Mouse (Mus musculus) lung, adult 2 months (tissue): ENCODE data around the gene Zfp422.

Experiments used
- CTCF ChIP-seq: fragments of 200-500 bp; IDR thresholded peaks from 2 replicates; pipeline ENCODE4 v1.5.1; 2011; ENCODE audit warnings: mild to moderate bottlenecking, low read length, control low read depth; ENCODE audit not compliant: insufficient read depth
- POLR2A ChIP-seq: fragments of 200-500 bp; IDR thresholded peaks from 2 replicates; pipeline ENCODE4 v1.6.1; 2011; ENCODE audit warnings: low read depth, mild to moderate bottlenecking, control low read depth, low read length, borderline replicate concordance; ENCODE audit errors: extremely low read depth

DNA sequence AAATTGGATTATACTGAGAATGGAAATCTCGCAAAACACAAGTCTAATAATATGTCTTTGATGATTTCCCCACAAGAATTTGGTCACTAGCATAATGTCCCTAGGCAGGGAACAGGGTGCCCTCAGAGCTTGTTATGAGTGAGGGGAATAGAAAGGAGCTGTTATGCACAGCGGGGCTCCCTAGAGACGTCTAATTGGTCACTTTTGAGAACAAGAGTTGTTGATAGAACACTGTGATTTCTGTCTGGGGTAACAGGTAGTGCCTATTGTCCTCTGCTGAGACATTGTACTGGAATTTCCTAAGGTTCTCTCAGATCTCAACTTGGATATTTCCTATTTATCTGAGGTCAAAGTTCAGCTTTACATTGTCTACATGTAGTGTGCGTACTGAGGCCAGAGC lies 44.7 kb downstream of the Zfp422 start, which contains the start of gene Olfr215:
- TF ChIP-seq CTCF, result no peak
- TF ChIP-seq POLR2A, result no peak
